Mouse (Mus musculus) yolk sac, embryonic 10.5 days (tissue): ENCODE data around the gene Slc22a20.

ENCODE experiments used
- DNase-seq: peaks from one replicate; pipeline ENCODE4 v3.0.0-alpha.2; 2017; ENCODE audit warnings: low spot score

Slc22a20 gene

DNA sequence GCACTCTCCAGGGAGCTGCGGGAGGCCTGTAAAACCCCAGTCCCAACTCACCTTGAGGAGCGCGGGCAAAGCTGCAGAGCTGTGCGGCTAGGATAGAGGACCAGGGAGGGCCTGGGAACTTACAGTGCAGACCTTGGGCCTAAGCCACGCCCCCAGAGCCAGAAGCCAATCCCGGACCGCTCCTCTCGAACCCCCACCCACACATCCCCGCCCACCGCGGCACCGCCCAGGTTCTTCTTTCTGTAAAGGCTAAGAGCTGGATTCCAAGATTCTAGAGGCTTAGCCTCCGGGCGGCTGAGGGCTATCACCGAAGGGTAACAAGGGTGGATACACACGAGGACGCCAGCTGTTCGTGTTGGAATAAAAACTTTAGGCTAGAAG, 61.2 kb downstream of the Slc22a20 start, which contains the start of gene Cdc42ep2:
Gene Cdc42ep2 (minus strand): TSS at position 104 of the 381 bp plus-strand sequence.
- peak; percentile 98 for DNase-seq

DNA sequence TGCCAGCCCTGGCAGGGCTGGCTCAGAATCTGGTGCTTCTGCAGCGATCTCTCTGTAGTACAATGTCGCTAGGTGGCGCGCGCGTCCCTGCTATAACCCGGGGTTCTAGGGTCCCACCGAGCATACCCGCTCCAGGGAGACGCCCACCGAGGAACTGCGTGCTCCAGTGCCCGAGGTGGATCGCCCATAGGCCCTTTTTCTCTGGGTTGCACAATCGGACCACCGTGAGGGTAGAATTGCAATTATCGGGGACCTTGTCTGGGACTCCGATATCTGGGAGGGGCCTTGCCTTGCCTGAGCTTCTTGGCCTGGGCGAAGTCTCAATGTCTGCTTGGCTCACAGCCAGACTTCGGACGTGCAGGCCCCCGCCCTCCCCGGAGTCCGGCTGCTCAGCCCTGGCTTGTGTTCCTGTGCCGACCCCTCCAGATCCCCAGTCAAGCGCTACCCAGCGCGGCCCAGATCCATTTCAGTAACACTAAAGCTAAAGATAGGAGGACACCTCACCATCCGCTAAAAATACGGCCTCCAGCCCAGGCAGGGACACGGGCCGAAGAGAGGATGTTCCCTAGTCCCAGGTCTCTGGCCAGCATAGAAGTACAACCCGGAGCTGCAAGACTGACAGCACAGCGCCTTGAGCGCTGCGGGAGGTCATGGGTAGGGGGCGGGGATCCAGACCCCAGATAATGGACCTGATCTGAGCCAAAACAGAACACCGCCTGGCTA, 61.8 kb downstream of the Slc22a20 start:
- peak; percentile 92 for DNase-seq

DNA sequence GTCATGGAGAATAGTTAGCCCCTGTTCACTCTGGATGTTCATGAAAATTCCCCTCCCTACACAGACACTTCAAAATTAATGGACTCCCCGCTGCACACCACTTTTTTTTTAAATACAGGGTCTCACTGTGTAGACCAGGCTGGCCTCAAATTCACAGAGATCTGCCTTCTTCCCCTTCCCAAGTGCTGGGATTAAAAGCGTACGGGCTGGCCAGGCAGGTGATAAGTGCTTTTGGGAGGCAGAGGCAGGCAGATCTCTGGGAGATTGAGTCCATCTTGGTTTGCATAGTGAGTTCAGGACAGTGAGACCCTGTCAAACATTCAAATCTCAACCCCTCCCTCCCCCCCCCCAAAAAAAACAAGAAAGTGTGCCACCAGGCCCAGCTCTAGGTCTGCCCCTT, 63.0 kb downstream of the Slc22a20 start:
- no peak for DNase-seq

DNA sequence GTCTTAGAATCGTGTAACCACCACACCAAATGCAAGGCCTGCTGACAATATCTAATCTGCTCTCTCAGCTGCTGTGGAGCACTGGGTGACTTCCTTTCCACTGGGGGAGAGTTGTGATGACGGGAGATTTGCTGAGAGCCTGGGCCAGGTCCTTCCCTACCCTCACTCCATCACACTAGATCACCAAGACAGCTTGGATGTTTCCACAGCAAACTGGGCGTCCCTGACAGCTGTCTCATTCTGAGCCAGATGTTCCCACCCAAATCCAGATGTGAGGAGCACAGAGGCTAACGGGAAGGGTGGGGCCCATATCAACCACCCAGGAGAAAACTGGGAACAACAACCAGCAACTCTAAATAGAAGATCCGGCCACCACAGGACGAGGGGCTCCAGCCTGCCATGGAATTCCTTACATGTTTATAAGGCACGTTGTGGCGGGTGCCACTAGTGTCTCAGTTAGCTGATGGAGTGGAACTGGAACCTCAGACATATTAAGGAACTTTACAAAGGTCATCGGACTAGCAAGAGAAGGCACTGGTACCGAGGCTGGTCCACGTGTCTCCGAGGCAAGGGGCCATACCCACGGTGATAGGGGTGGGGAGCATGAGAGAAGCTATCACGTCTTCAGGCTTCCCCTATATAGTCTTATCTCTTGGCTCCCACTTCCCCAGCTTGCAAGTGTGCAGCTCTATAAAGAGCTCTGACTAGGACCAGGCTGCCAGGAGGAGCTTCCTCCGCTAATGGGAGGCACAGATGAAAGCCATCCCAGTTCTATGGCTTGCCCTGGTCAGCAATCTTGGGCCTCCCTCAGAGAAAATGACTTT, 63.6 kb downstream of the Slc22a20 start:
- DNase-seq: no peak

DNA sequence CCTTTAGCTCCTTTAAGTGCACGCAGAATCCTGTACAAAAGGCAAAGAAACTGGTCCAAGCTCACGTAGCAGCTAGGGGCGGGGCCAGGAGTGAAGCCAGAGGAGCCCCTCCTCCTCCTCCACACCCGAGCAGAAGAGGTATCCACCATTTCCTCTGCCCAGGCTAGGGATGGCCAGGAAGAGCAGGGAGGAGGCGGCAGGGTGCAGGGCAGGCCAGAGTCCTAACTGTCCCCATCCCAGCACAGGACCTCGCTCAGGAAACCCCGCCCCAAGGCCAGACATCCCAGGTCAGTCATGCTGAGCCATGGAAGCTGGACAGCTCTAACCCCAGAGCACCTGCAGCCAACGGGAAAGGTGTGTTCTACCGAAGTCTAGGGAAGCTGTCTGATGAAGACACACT, 64.2 kb downstream of the Slc22a20 start:
- no peak for DNase-seq
